Mouse (Mus musculus) telencephalon, adult 2 months (tissue): ENCODE data around the gene C1qtnf7.

Source experiments
- DNase-seq: peaks from one replicate; pipeline ENCODE4 v3.0.0-alpha.2; 2011; ENCODE audit warnings: low read depth, low spot score

C1qtnf7 gene

GRCm38 (mm10) chr5:43539871-43540270 is 24.5 kb downstream of the C1qtnf7 start:
- DNase-seq = no peak

- DNase-seq = no peak
Observed at GRCm38 (mm10) chr5:43541492-43541891, 26.2 kb downstream of the C1qtnf7 start.

GRCm38 (mm10) chr5:43542246-43542845 is 27.0 kb downstream of the C1qtnf7 start:
- DNase-seq = peak; percentile 41

- no peak for DNase-seq
Observed at GRCm38 (mm10) chr5:43549951-43550350, 34.6 kb downstream of the C1qtnf7 start.

GRCm38 (mm10) chr5:43550444-43550843 is 35.1 kb downstream of the C1qtnf7 start:
- no peak for DNase-seq

GRCm38 (mm10) chr5:43554871-43555270 is 39.5 kb downstream of the C1qtnf7 start:
- DNase-seq = no peak

- no peak for DNase-seq
Observed at GRCm38 (mm10) chr5:43555406-43555805, 40.1 kb downstream of the C1qtnf7 start.

- DNase-seq = peak; percentile 29
Observed at GRCm38 (mm10) chr5:43557436-43557835, 42.1 kb downstream of the C1qtnf7 start.

- DNase-seq = peak; percentile 35
Observed at GRCm38 (mm10) chr5:43561639-43562252, 46.4 kb downstream of the C1qtnf7 start.

GRCm38 (mm10) chr5:43569720-43570359 is 54.5 kb downstream of the C1qtnf7 start:
- no peak for DNase-seq

- DNase-seq = no peak
Observed at GRCm38 (mm10) chr5:43582876-43583275, 67.5 kb downstream of the C1qtnf7 start.

GRCm38 (mm10) chr5:43583326-43584120 is 68.2 kb downstream of the C1qtnf7 start:
- DNase-seq = no peak

- no peak for DNase-seq
Observed at GRCm38 (mm10) chr5:43584464-43584863, 69.1 kb downstream of the C1qtnf7 start.

GRCm38 (mm10) chr5:43585406-43586245 is 70.3 kb downstream of the C1qtnf7 start:
- no peak for DNase-seq

- no peak for DNase-seq
Observed at GRCm38 (mm10) chr5:43588791-43589439, 73.6 kb downstream of the C1qtnf7 start.

GRCm38 (mm10) chr5:43589440-43589830 is 74.1 kb downstream of the C1qtnf7 start:
- DNase-seq = no peak

GRCm38 (mm10) chr5:43590311-43590731 is 75.0 kb downstream of the C1qtnf7 start:
- DNase-seq = no peak

GRCm38 (mm10) chr5:43601601-43602000 is 86.3 kb downstream of the C1qtnf7 start:
- no peak for DNase-seq

- no peak for DNase-seq
Observed at GRCm38 (mm10) chr5:43602518-43602917, 87.2 kb downstream of the C1qtnf7 start.

GRCm38 (mm10) chr5:43603559-43603958 is 88.2 kb downstream of the C1qtnf7 start:
- no peak for DNase-seq

GRCm38 (mm10) chr5:43608073-43608472 is 92.7 kb downstream of the C1qtnf7 start:
- DNase-seq = no peak
